Mouse (Mus musculus) E14TG2a.4 (cell line): ENCODE results near the gene Gm49387.

Experiments
- CTCF ChIP-seq: conservative IDR thresholded peaks from 2 replicates; pipeline ENCODE4 v1.5.1; 2014; ENCODE audit warnings: low read length
- NANOG ChIP-seq: IDR thresholded peaks from 2 replicates; pipeline ENCODE4 v1.6.1; 2014; ENCODE audit warnings: borderline replicate concordance, low read length, mixed read lengths
- POU5F1 ChIP-seq: IDR thresholded peaks from 2 replicates; pipeline ENCODE4 v1.6.1; 2014; ENCODE audit warnings: low read length, borderline replicate concordance

DNA sequence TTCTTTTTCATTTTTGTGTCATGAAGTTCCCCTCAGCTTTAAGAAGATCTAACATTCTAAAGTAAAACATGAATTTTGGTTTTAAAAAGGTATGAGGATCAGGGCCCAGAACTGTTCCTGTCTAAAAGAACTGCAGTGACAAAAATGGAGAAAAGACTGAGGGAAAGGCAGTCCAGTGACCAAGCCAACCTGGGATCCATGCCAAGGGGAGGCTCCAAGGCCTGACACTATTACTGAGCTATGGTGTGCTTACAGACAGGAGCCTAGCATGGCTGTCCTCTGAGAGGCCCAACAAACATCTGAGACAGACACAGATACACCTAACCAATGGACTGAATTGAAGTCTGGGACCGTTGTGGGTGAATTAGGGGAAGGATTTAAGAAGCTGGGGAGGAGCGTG lies 130.8 kb downstream of the Gm49387 start:
- TF ChIP-seq CTCF: no peak
- TF ChIP-seq NANOG: no peak
- TF ChIP-seq POU5F1: no peak
